Mouse (Mus musculus) spleen, adult 2 months (tissue): ENCODE measurements around the gene Auh. TPM values are rescaled to one million over a fixed set of nuclear protein-coding genes. Genes with fewer than 3 reads are reported as not detected.

Source experiments
- DNase-seq, 2 experiments: peaks; one replicate each; pipeline versions ENCODE4 v3.0.0 to v3.0.0-alpha.2; 2012 to 2021; ENCODE audit warnings: low spot score in 2 of 2, low read depth in 1 of 2
- H3K27ac ChIP-seq: fragments of 200-500 bp; 2 replicates; pipeline ENCODE4 v1.5.1; 2012; ENCODE audit warnings: low read length, inconsistent platforms; ENCODE audit not compliant: insufficient read depth
- H3K27me3 ChIP-seq: fragments of 200-500 bp; 2 replicates; pipeline ENCODE4 v1.6.1; 2012; ENCODE audit warnings: mild to moderate bottlenecking, moderate library complexity, low read length, inconsistent platforms; ENCODE audit not compliant: control insufficient read depth, insufficient read depth
- H3K36me3 ChIP-seq: fragments of 200-500 bp; 2 replicates; pipeline ENCODE4 v1.6.1; 2012; ENCODE audit warnings: mild to moderate bottlenecking, low read length, inconsistent platforms; ENCODE audit not compliant: control insufficient read depth, insufficient read depth
- H3K4me1 ChIP-seq: fragments of 200-500 bp; 2 replicates; pipeline ENCODE4 v1.6.1; 2011; ENCODE audit warnings: inconsistent platforms; ENCODE audit not compliant: control insufficient read depth, insufficient read depth, insufficient read length
- H3K4me3 ChIP-seq: fragments of 200-500 bp; 2 replicates; pipeline ENCODE4 v1.5.1; 2011; ENCODE audit warnings: mild to moderate bottlenecking, inconsistent platforms; ENCODE audit not compliant: insufficient read depth, insufficient read length; ENCODE audit errors: extremely low read depth
- CTCF ChIP-seq: fragments of 200-500 bp; IDR thresholded peaks from 2 replicates; pipeline ENCODE4 v1.5.1; 2011; ENCODE audit warnings: mild to moderate bottlenecking, inconsistent platforms; ENCODE audit not compliant: insufficient read depth, insufficient read length, insufficient replicate concordance; ENCODE audit errors: extremely low read depth
- POLR2A ChIP-seq: fragments of 200-500 bp; IDR thresholded peaks from 2 replicates; pipeline ENCODE4 v1.6.1; 2011; ENCODE audit warnings: low read depth, low read length, inconsistent platforms
- WGBS: fragments of 180-500 bp; shearing (Covaris S2); methylation state at CpG from one replicate; pipeline ENCODE4 v1.1.7; 2018; 5-methylcytosine and 5-hydroxymethylcytosine counted together
- polyA plus RNA-seq: library from polyadenylated mRNA; depleted of rRNA; stranded (reverse); fragments of >200 nt; gene quantifications from 2 replicates; pipeline ENCODE4 v1.2.3, GENCODE M21; 2012

Gene Auh
- polyA plus RNA-seq, 1 experiment = 15.0 TPM

- DNase-seq = no peak
- Histone ChIP-seq H3K27ac (no peak overlapping the region), H3K4me1 (no peaks in the 10 kb centered on the region), H3K36me3 (peaks cover 5% of the 10 kb centered on the region), H3K27me3 (no peaks in the 10 kb centered on the region), H3K4me3 (no peak overlapping the region)
- WGBS = 91% methylated on average over 5 of the region's 5 CpGs
- no peak for TF ChIP-seq POLR2A
- TF ChIP-seq CTCF = no peak
Observed at GRCm38 (mm10) chr13:52880386-52880785, 49.1 kb downstream of the Auh start.

DNA sequence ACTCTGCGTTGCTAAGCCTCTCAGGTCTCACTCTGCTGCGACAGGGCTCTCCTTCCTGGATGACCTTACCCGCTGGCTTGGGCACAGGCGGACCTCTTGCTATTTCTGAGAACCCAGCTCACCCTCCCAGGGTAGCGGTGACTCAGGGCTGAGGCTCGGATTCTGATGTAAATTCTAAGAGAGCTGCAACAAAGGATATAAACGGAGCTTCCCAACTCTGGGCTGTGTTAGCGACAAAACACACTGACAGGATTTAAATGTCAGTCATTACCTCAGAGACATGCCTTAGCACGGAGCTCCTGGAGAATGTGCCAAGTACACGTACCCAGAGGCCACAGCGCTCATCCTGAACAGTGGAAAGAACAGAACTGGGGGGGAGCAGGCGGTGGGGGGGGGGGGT, 49.6 kb downstream of the Auh start:
- H3K36me3 ChIP-seq = peaks cover 5% of the 10 kb centered on the region
- H3K27me3 ChIP-seq = no peaks in the 10 kb centered on the region
- H3K4me3 ChIP-seq = no peak overlapping the region
- no peak for DNase-seq
- no peak overlapping the region for H3K27ac ChIP-seq
- 97% methylated on average over 12 of the region's 12 CpGs for WGBS
- TF ChIP-seq CTCF (no peak), POLR2A (no peak)
- H3K4me1 ChIP-seq = no peaks in the 10 kb centered on the region

DNA sequence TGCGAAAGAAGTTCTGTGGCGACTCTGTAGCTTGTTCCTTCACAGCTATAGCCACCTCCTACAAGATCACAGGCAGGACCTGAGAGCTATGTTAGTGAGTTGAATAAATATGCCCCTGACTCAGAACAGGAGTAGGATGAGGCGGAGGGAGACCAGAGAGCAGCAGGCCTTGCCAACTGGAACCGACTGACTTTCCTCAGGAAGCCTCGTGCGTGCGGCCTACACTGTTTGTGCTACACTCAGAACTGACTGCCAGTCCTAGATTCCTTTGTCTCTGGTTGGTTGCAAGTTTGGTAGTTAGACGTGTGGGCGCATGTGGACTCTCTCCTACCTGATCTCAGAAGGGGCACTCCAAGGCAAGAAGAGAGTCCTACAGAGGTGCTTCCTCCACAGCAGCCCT, 50.2 kb downstream of the Auh start:
- WGBS = 92% methylated on average over 9 of the region's 9 CpGs
- no peak for DNase-seq
- TF ChIP-seq POLR2A (no peak), CTCF (no peak)
- Histone ChIP-seq H3K4me1 (no peaks in the 10 kb centered on the region), H3K27ac (no peak overlapping the region), H3K36me3 (peaks cover 3% of the 10 kb centered on the region), H3K4me3 (no peak overlapping the region), H3K27me3 (no peaks in the 10 kb centered on the region)

DNA sequence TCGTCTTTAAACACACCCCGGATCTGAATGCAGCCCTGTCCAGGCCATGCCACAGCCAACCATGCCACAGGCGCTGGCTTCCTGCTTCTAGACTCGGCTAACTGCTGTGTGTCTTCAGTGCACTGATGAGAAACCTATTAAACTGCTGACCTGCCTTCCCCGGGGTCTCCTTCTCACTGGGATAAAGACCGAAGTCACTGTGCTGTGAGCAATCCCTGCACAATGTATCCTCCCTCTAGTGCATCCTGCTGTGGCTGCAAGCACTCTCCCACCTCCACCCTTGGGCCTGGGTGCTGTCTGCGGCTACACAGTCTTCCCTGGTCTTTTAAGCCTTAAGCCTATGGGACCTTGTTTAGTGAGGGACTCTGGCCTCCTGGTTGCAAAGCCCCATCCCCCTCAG, 50.7 kb downstream of the Auh start:
- 93% methylated on average over 7 of the region's 7 CpGs for WGBS
- peaks cover 3% of the 10 kb centered on the region for H3K36me3 ChIP-seq
- DNase-seq = no peak
- no peak for TF ChIP-seq POLR2A
- no peak for TF ChIP-seq CTCF
- no peak overlapping the region for H3K27ac ChIP-seq
- no peaks in the 10 kb centered on the region for H3K27me3 ChIP-seq
- H3K4me1 ChIP-seq = no peaks in the 10 kb centered on the region
- H3K4me3 ChIP-seq = no peak overlapping the region

GRCm38 (mm10) chr13:52875541-52876325, 53.7 kb downstream of the Auh start:
- no peak for DNase-seq
- H3K4me1 ChIP-seq = no peaks in the 10 kb centered on the region
- peaks cover 3% of the 10 kb centered on the region for H3K36me3 ChIP-seq
- H3K27me3 ChIP-seq = no peaks in the 10 kb centered on the region
- no peak overlapping the region for H3K4me3 ChIP-seq
- TF ChIP-seq POLR2A (no peak), CTCF (no peak)
- H3K27ac ChIP-seq = no peak overlapping the region
- WGBS = 90% methylated on average over 25 of the region's 25 CpGs

DNA sequence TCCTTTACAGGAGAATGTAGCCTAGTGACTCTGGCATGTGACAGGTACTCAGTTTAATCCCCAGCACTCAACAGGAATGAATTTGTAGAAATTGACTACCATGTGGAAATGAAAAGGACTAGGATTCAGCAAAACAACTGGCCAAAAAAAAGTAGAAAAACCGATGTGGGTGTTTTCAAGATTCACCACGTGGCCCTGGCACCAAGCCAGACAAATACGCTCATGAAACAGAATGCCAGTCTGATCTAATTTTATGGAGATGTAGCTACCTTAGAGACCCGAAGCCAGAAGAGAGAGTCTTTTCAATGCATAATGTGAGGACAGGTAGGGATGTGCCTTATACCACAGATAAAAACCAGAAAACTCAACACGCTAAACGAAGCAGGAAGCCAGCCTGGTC, 54.4 kb downstream of the Auh start:
- Histone ChIP-seq H3K4me1 (no peaks in the 10 kb centered on the region), H3K27me3 (no peaks in the 10 kb centered on the region), H3K27ac (no peak overlapping the region), H3K36me3 (peaks cover 3% of the 10 kb centered on the region), H3K4me3 (no peak overlapping the region)
- 47% methylated on average over 6 of the region's 6 CpGs for WGBS
- no peak for TF ChIP-seq CTCF
- no peak for TF ChIP-seq POLR2A
- no peak for DNase-seq

DNA sequence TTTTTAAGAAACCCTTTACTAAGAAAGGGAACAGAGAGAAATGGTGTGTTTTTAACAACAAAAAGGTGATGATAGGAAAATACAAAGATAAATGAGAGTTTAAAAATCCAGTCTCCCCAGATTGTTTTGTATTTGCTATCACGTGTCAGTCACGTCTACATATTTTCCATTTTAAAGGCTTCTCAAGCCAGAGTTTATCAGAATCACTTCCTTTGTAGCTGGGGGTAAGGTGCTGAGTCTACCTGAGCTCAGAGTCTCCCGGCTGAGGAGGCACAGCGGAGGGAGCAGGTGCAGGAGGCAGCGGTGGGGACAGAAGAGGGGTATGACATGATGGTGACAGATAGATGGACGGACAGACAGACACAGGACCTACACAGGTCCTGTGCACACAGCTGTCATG, 55.1 kb downstream of the Auh start:
- H3K4me3 ChIP-seq = no peak overlapping the region
- H3K36me3 ChIP-seq = peaks cover 2% of the 10 kb centered on the region; the same call in 1 of the 2 replicates
- no peak for DNase-seq

More for the DNA sequence above, 55.1 kb downstream of the Auh start:
- Histone ChIP-seq H3K27me3 (no peaks in the 10 kb centered on the region), H3K4me1 (no peaks in the 10 kb centered on the region), H3K27ac (no peak overlapping the region)
- TF ChIP-seq POLR2A (no peak), CTCF (no peak)
- WGBS = 84% methylated on average over 6 of the region's 6 CpGs
